Mouse (Mus musculus) thymus, postnatal 14 days (tissue): ENCODE data around the gene Bckdk.
"Not testable (repeated sequence)": the region's sequence is repeated elsewhere in the genome, so short reads cannot be mapped to it uniquely, and the experiment has no call there.

ENCODE experiments used
- DNase-seq: peaks from one replicate; pipeline ENCODE4 v3.0.0; 2021

The Bckdk gene

DNA sequence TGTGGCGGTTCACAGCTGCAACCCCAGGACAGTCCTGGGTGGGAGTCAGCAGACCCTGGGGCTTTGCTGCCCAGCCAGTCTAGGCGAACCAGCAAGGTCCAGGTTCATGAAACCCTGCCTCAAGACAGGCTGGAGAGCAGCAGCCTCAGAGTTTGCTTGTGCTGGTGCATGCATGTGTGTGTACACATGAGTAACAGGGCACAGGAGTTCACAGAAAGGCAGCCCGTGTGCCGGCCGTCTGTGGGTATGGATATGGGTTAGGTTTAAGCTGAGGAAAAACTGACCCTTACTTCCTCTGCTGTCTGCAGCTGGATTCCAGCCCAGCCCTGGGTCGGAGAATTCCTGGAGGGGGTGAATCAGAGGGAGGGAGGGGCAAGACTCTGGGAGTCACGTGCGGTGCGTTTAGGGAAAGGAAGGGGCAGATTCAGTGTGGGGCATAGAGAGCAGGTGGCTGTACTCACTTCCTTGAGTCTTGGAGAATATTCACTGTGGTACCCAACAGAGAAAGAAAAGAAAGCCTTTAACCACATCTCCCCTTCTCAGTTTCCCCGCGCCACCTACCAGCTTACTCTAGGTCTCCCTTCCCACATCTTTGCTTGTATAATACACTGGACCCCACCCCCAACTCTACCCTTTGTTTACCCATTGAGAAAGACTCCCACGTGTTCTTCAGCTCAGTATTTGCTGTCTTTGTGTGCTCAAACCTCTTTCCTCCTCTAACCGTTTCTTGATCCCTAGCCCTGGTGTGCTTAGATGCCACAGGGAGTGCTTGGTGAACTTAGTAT, 27.7 kb downstream of the Bckdk start:
- no peak for DNase-seq

DNA sequence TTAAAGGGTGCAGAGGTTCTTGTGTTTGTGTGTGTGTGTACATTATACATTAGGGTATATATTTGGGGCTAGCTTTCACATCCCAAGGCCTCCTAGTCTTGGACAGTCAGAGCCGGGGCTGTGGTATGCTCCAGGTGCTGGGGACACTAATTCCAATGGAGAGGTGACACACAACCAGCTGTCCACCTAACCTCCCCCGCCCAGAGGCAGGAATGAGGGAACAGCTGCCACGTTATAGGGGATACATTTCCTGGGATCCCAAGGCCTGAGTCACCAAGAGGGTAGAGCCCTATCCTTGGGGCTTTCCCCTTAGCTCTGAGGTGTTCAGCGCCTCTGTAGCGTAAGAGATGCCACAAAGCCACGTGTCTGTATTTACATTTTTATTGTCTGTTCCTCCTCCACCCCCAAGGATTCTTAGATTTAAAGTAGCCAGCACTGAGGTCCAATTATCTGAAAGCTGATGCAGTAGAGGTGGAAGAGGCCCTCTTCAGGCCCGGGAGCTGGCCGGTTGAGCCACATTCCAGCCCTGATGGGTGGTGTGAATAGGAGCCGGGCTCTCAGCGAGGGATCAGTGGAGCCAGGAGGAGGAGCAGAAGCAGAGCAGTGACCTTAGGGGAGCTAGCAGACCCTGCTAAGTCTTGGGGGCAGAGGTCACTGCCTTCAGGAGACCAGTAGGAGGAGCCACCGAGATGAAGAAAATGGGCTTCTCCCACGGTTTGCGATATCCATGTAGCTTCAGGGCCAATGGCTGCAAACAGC, 28.6 kb downstream of the Bckdk start:
- DNase-seq, result no peak

- no peak for DNase-seq
Measured at GRCm38 (mm10) chr7:127934075-127934474, 30.2 kb downstream of the Bckdk start.

- DNase-seq, result peak; percentile 96
Measured at GRCm38 (mm10) chr7:127935028-127935722, 31.3 kb downstream of the Bckdk start.

DNA sequence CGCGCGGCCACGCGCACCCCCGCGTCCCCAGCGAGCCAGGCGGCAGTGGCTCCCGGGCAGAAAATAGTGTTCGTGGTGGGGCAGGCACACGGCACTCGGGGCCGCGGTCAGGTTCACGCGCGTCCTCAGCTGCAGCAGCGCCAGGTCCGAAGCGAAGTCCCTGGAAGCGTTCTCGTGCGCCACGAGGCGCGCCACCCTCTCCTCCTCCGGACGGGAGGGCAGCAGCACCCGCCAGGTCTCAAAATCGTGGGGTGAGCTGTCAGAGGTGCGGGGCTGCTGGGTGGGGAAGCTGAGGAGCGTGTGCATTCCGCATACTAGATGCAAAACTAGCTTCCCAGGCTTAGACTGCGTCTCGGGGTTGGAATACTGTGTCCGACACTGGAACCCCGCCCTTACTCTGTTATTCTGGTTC, 31.9 kb downstream of the Bckdk start:
- no peak for DNase-seq

DNA sequence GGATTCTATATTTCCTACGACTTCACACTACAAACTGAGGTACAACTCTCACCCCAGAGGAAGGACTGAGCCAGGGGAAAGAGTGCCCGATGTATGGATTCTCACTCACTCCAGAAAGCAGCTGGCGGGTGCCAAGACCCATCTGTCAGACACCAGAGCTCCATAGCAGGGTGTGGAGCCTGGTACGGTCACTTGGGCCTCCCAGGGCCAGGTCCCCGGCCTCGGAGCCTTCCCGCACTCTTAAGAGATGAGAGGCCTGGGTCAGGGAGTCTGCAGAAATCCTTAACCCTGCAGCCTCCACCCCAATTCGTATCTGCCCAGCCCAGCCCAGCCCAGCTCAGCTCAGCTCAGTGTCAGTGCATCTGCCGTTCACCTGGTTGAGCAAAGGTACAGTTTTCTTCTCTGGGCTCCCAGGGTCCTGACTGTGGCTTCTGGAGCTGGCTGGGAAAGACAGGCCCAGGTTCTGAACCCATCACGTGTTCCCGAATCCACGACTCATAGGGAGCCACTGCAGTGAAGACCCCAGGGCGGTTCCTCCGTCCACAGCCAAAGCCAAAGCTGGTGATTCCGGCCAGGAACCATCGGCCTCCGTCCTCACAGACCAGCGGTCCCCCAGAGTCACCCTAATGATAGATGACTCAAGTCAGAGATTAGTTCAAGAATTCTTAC, 32.5 kb downstream of the Bckdk start:
- no peak for DNase-seq

DNA sequence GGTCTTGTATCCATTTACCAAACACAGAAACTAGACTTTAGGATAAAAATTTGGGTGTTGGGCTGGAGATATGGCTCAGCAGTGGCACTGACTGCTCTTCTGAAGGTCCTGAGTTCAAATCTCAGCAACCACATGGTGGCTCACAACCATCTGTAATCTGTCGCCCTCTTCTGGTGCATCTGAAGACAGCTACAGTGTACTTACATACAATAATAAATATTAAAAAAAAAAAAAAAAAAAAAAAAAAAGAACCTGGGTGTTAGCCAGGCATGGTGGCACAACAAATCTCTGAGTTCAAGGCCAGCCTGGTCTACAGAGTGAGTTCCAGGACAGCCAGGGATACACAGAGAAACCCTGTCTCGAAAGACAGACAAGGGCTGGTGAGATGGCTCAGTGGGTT, 38.2 kb downstream of the Bckdk start:
- DNase-seq, result not testable (repeated sequence)

DNA sequence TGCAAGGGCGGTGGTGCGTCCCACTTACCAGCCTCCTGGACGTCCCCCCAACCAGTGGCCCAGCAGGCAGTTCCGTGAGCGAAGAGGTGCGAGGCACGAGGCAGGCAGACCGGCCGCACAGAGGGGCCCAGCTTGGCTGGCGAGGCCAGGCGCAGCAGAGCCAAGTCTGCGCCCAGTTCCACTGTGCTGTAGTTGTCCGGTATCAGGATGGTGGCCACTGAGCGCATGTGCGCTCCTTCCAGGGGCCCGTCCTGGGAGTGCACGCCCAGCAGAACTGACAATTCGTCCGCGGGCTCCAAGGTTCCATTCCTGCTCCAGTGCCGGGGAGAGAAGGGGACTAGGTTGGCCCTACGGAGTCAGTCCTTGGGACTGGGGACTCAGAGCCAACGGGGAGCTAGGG, 40.7 kb downstream of the Bckdk start:
- DNase-seq, result no peak

GRCm38 (mm10) chr7:127946470-127947023, 42.7 kb downstream of the Bckdk start, which contains the start of gene Prss36:
Gene Prss36, minus strand, starts transcription at chr7:127946725.
- no peak for DNase-seq

DNA sequence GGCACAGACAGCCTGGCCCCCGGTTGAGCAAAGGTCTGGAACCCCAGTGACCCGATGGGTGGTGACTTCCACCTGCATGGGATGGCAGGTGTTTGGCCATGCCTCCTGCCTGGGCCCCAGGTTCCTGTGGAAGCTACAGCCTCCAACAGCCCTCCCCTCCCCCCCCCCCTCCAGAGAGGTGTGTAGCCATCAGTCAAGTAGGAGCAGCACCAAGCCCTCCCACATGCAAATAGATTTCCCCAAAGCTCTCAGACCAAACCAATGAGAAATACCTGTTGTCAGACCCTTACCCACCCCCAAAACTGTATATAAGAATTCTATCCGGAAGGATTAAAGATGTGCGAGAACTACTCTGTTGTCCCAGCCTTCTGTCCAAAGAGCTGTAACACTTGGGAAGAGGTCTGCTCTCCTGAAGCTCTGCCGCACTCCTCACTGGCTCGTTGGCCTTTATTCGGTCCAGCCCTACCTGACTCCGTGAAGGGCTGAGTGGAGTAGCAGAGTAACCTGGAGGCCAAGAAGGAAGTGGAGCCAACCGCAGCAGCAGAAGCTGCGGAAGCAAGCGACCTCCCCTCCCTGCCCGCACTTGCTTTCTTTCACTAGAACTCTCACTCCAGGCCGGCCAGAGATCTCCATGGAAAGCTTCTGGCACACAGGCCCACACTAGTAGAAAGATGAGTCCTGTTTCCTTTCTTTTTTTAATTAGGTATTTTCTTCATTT, 49.1 kb downstream of the Bckdk start:
- peak; percentile 55 for DNase-seq

GRCm38 (mm10) chr7:127959364-127959763, 55.5 kb downstream of the Bckdk start:
- no peak for DNase-seq
